ENCODE assay signal across 15 mouse cellular contexts in the genomic region with DNA sequence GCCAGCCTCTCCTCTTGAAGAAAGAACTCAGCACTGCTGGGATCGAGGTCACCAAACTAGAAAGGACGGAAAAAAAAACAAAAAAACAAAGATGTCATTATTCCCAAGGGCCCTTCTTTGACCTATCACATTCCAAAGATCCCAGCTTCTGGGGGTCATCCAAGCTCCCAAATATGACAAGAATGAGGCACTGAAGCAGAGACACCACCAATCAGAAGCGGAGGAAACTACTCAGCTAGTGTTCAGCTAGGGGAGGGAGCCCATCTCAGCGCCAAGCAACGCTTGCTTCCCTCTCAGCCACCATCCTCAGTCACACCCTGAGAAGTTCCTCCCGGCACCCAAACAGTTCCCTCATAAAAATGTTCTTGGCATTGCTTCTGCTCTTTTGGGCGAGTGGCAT.
DNase-seq lines count a peak whose midpoint lies in the region; ATAC-seq and TF ChIP-seq lines count a peak whose summit lies in the region.
"Had no signal": no experiment of that assay in that cellular context is flagged by ENCODE, and none has a peak within 500 bp of the region (broad histone marks: within the 10 kb centered on the region; RNA-seq: fewer than 3 reads in every experiment).

No protein-coding gene starts in this region.

- WGBS in kidney, postnatal 0 days: 73% methylated on average over 7 of the region's 7 CpGs

- peak; percentile 69 for DNase-seq in gastrocnemius, adult 2 months
- DNase-seq in gastrocnemius, postnatal 10 days: no peak
- DNase-seq in heart, adult 8-10 months (ENCODE audit: low spot score): peak; percentile 67
- peak; percentile 77 for DNase-seq in kidney, postnatal 0 days (ENCODE audit: low spot score)
- DNase-seq in lung, postnatal 25 days (ENCODE audit: low spot score): peak; percentile 61
- no peak for DNase-seq in ovary, adult 18-20 months (ENCODE audit: low spot score)
- no peak for DNase-seq in T-cell, adult 2 months (ENCODE audit: low spot score)
- DNase-seq: adrenal gland, adult 2 months; B cell, adult 2 months; cerebellum, adult 2 months; liver, embryonic 13.5 days; spleen, adult 18-20 months; thymus, adult 18-20 months had no signal

- no peak overlapping the region for H3K4me2 ChIP-seq in kidney, postnatal 0 days (ENCODE audit: low read length)
- H3K4me2 ChIP-seq: liver, embryonic 13.5 days; midbrain, embryonic 13.5 days had no signal

- ATAC-seq in kidney, postnatal 0 days (replicated peaks; ENCODE audit: low FRiP score, low read depth): no peak; the same call in 1 of the 2 replicates
- no peak for ATAC-seq in erythroblast, adult 5-6 weeks (replicated peaks; ENCODE audit: low FRiP score, poor library complexity, severe bottlenecking)
- ATAC-seq: midbrain, embryonic 13.5 days had no signal

- H3K27me3 ChIP-seq in kidney, postnatal 0 days (ENCODE audit: insufficient read depth, low read length): no peaks in the 10 kb centered on the region
- H3K27me3 ChIP-seq: liver, embryonic 13.5 days; midbrain, embryonic 13.5 days had no signal

- no peak overlapping the region for H3K9ac ChIP-seq in kidney, postnatal 0 days (ENCODE audit: low read depth, low read length)
- H3K9ac ChIP-seq: liver, embryonic 13.5 days; midbrain, embryonic 13.5 days had no signal

- no peaks in the 10 kb centered on the region for H3K9me3 ChIP-seq in kidney, postnatal 0 days (replicated peaks; ENCODE audit: low read length)
- H3K9me3 ChIP-seq: liver, embryonic 13.5 days; midbrain, embryonic 13.5 days had no signal

- peak overlapping the region; percentile 44 for H3K4me3 ChIP-seq in gastrocnemius, adult 2 months
- no peak overlapping the region for H3K4me3 ChIP-seq in kidney, postnatal 0 days (replicated peaks; ENCODE audit: low read depth, low read length)
- H3K4me3 ChIP-seq: liver, embryonic 13.5 days; midbrain, embryonic 13.5 days had no signal

- intact Hi-C loops in gastrocnemius, adult 2 months (cut with DNase I): no loop called here

- TF ChIP-seq CTCF in gastrocnemius, adult 2 months (IDR thresholded peaks at IDR 0.05): no peak
- no peak for TF ChIP-seq CTCF in kidney, postnatal 0 days (IDR thresholded peaks at IDR 0.05; ENCODE audit: low read depth)

- H3K27ac ChIP-seq in gastrocnemius, adult 2 months: peak overlapping the region; percentile 75
- H3K27ac ChIP-seq in kidney, postnatal 0 days: no peak overlapping the region
- H3K27ac ChIP-seq: liver, embryonic 13.5 days; midbrain, embryonic 13.5 days had no signal

- H3K36me3 ChIP-seq in kidney, postnatal 0 days (ENCODE audit: insufficient read depth, low read length): peaks cover 28% of the 10 kb centered on the region

- H3K4me1 ChIP-seq in kidney, postnatal 0 days (replicated peaks; ENCODE audit: insufficient read depth, low read length): no peaks in the 10 kb centered on the region
- H3K4me1 ChIP-seq: midbrain, embryonic 13.5 days had no signal

Comparison
In these comparisons a context has a peak if more than half of its experiments do, and no peak if none do; other contexts are left out.
1. DNase-seq: peak in gastrocnemius, adult 2 months (single experiment), heart, adult 8-10 months (single experiment), kidney, postnatal 0 days (single experiment) and lung, postnatal 25 days (single experiment); none in gastrocnemius, postnatal 10 days (single experiment), ovary, adult 18-20 months (single experiment) and T-cell, adult 2 months (single experiment).